Comparison of ENCODE assay signal across 19 mouse cellular contexts in the genomic region with DNA sequence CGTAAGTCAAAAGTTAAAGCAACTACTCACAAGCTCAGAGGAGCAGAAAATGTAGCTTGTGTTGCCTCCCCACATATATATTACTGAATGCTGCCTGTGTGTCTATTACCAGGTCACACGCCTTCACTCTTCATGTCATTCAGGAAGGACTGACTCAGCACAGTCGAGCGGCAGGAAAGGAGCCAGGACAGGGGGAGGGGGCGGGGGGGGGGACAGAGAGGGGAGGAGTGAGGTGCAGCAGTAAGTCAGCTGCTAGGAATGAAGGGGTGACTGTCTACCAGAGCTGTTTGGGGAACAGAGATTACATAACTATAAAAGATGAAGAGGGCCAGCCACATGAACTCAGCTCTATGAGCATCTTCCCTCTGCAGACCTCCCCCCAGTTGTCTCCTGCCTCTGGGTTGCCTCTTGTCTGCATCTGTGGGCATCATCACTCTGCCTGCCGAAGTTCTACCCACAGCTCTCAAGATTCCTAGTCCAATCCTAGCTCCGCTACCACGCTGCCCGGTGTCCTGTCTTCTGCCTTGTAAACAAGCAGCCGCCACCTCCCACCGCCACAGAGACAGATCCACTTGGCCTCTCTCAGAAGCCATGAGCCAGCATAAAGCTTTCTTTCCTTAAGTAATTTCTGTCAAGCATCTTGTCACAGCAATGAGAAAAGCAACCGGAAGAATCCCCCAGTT. TPM values are rescaled to one million over a fixed set of nuclear protein-coding genes. Genes with fewer than 3 reads are reported as not detected.
DNase-seq lines count a peak whose midpoint lies in the region; ATAC-seq lines count a peak whose summit lies in the region.
"Had no signal": no experiment of that assay in that cellular context is flagged by ENCODE, and none has a peak within 500 bp of the region (broad histone marks: within the 10 kb centered on the region; RNA-seq: fewer than 3 reads in every experiment).

No protein-coding gene starts in this region.

- intact Hi-C loops in left cerebral cortex, postnatal 36 days (cut with DNase I): no loop called here
- intact Hi-C loops in left cerebral cortex, postnatal 4 days (cut with DNase I): no loop called here
- intact Hi-C loops in heart, postnatal 10 days (cut with DNase I): no loop called here

- peak; percentile 49 for DNase-seq in frontal cortex, postnatal 36 days (ENCODE audit: low spot score in 2 of 2)
- no peak for DNase-seq in frontal cortex, postnatal 25 days (ENCODE audit: low spot score in 2 of 2)
- peak; percentile 28 to 54 for DNase-seq in left cerebral cortex, postnatal 36 days (ENCODE audit: low spot score in 2 of 2)
- DNase-seq in left cerebral cortex, postnatal 4 days: no peak
- DNase-seq in 416B (ENCODE audit: low read depth): peak; percentile 74
- DNase-seq in heart, postnatal 10 days: no peak
- DNase-seq: adrenal gland, adult 2 months; cerebellum, adult 11-12 months; cerebellum, postnatal 10 days; gastrocnemius, postnatal 25 days; heart, adult 2 months; heart, postnatal 4 days; kidney, adult 9 months; kidney, postnatal 25 days; liver, embryonic 13.5 days; lung, adult 2 months; spleen, adult 18-20 months had no signal

- ATAC-seq in common myeloid progenitor, adult 5-6 weeks (replicated peaks; ENCODE audit: low read depth, poor library complexity, severe bottlenecking): 0 out of 2 replicates have a peak, but pooled peaks have one; percentile 39
- ATAC-seq: midbrain, embryonic 15.5 days had no signal

RNA-seq across cellular contexts. Expression of a gene that starts 17.5 kb away (rescaled TPM):
- total RNA-seq in left cerebral cortex, postnatal 36 days (2021): 10 to 100 TPM in 1 of 2 experiments, 1 to 10 TPM in 1; 8.0 to 13.2 TPM
- total RNA-seq in left cerebral cortex, postnatal 4 days (2021): 10 to 100 TPM; 13.5 to 17.2 TPM
- 2.8 and 2.9 TPM in 2 replicates for total RNA-seq in common myeloid progenitor, adult 5-6 weeks (2017)
- 1 to 10 TPM in 1 of 2 experiments, under 1 TPM in 1; 0.97 to 1.3 TPM for total RNA-seq in heart, postnatal 10 days (2021)

RNA-seq across cellular contexts. Expression of a gene that starts 17.7 kb away (rescaled TPM):
- 10 to 100 TPM; 43.5 to 56.1 TPM for total RNA-seq in left cerebral cortex, postnatal 36 days (2021)
- 10 to 100 TPM; 55.6 to 60.1 TPM for total RNA-seq in left cerebral cortex, postnatal 4 days (2021)
- 46.7 and 51.4 TPM in 2 replicates for total RNA-seq in common myeloid progenitor, adult 5-6 weeks (2017)
- total RNA-seq in heart, postnatal 10 days (2021): 10 to 100 TPM; 28.2 to 29.3 TPM

RNA-seq across cellular contexts. Expression of a gene that starts 29.4 kb away (rescaled TPM):
- total RNA-seq in left cerebral cortex, postnatal 36 days (2021): 10 to 100 TPM; 90.7 to 100.0 TPM
- total RNA-seq in left cerebral cortex, postnatal 4 days (2021): 100 to 1,000 TPM; 109 to 110 TPM
- 92.2 and 93.2 TPM in 2 replicates for total RNA-seq in common myeloid progenitor, adult 5-6 weeks (2017)
- total RNA-seq in heart, postnatal 10 days (2021): 100 to 1,000 TPM; 146 to 154 TPM

RNA-seq across cellular contexts. Expression of a gene that starts 36.4 kb away (rescaled TPM):
- 1 to 10 TPM; 1.3 to 1.4 TPM for total RNA-seq in left cerebral cortex, postnatal 36 days (2021)
- total RNA-seq in left cerebral cortex, postnatal 4 days (2021): 1 to 10 TPM; 1.6 to 2.3 TPM
- 1.8 and 2.1 TPM in 2 replicates for total RNA-seq in common myeloid progenitor, adult 5-6 weeks (2017)
- 1 to 10 TPM in 1 of 2 experiments, under 1 TPM in 1; 0.69 to 1.2 TPM for total RNA-seq in heart, postnatal 10 days (2021)
- total RNA-seq: gastrocnemius, postnatal 25 days; heart, adult 2 months had no signal

RNA-seq across cellular contexts. Expression of a gene that starts 46.4 kb away (rescaled TPM):
- total RNA-seq in left cerebral cortex, postnatal 36 days (2021): 10 to 100 TPM; 64.0 to 69.3 TPM
- total RNA-seq in left cerebral cortex, postnatal 4 days (2021): 10 to 100 TPM; 31.2 to 32.0 TPM
- total RNA-seq in common myeloid progenitor, adult 5-6 weeks (2017): 28.5 and 40.3 TPM in 2 replicates
- 10 to 100 TPM; 29.3 to 30.1 TPM for total RNA-seq in heart, postnatal 10 days (2021)

Comparison
In these comparisons a context has a peak if more than half of its experiments do, and no peak if none do; other contexts are left out.
1. DNase-seq: peak in frontal cortex, postnatal 36 days (2 of 2), left cerebral cortex, postnatal 36 days (2 of 2) and 416B (single experiment); none in frontal cortex, postnatal 25 days (0 of 2), left cerebral cortex, postnatal 4 days (single experiment) and heart, postnatal 10 days (0 of 2).